Mouse (Mus musculus): Measurements from ENCODE around the gene Plcb4.
"Not testable (repeated sequence)": the region's sequence is repeated elsewhere in the genome, so short reads cannot be mapped to it uniquely, and the experiment has no call there.

The Plcb4 gene

GRCm38 (mm10) chr2:135717232-135718134, 58.7 kb downstream of the Plcb4 start:
- in situ Hi-C loops (cut with MseI, MboI): no loop called here

GRCm38 (mm10) chr2:135722109-135722508, 63.3 kb downstream of the Plcb4 start:
- in situ Hi-C loops (cut with MseI, MboI): no loop called here

GRCm38 (mm10) chr2:135723387-135723786, 64.6 kb downstream of the Plcb4 start:
- in situ Hi-C loops (cut with MseI, MboI): no loop called here

GRCm38 (mm10) chr2:135724489-135724888, 65.7 kb downstream of the Plcb4 start:
- in situ Hi-C loops (cut with MseI, MboI): no loop called here

GRCm38 (mm10) chr2:135725362-135725761, 66.6 kb downstream of the Plcb4 start:
- in situ Hi-C loops (cut with MseI, MboI): no loop called here

- in situ Hi-C loops (cut with MseI, MboI): no loop called here
These were observed 68.3 kb downstream of the Plcb4 start for GRCm38 (mm10) chr2:135727088-135727487.

- in situ Hi-C loops (cut with MseI, MboI): no loop called here
These were observed 69.1 kb downstream of the Plcb4 start for GRCm38 (mm10) chr2:135727925-135728324.

GRCm38 (mm10) chr2:135731591-135731990, 72.8 kb downstream of the Plcb4 start:
- in situ Hi-C loops (cut with MseI, MboI): no loop called here

GRCm38 (mm10) chr2:135732651-135733050, 73.8 kb downstream of the Plcb4 start:
- in situ Hi-C loops (cut with MseI, MboI): no loop called here

GRCm38 (mm10) chr2:135733926-135734510, 75.2 kb downstream of the Plcb4 start:
- in situ Hi-C loops (cut with MseI, MboI): no loop called here

- in situ Hi-C loops (cut with MseI, MboI): no loop called here
These were observed 78.7 kb downstream of the Plcb4 start for GRCm38 (mm10) chr2:135737506-135737905.

- in situ Hi-C loops (cut with MseI, MboI): not testable (repeated sequence)
These were observed 79.4 kb downstream of the Plcb4 start for GRCm38 (mm10) chr2:135738022-135738780.

GRCm38 (mm10) chr2:135738950-135739349, 80.1 kb downstream of the Plcb4 start:
- in situ Hi-C loops (cut with MseI, MboI): no loop called here

- in situ Hi-C loops (cut with MseI, MboI): no loop called here
These were observed 84.3 kb downstream of the Plcb4 start for GRCm38 (mm10) chr2:135742954-135743700.

- in situ Hi-C loops (cut with MseI, MboI): no loop called here
These were observed 85.9 kb downstream of the Plcb4 start for GRCm38 (mm10) chr2:135744711-135745110.

- in situ Hi-C loops (cut with MseI, MboI): no loop called here
These were observed 86.3 kb downstream of the Plcb4 start for GRCm38 (mm10) chr2:135745126-135745525.

- in situ Hi-C loops (cut with MseI, MboI): no loop called here
These were observed 89.6 kb downstream of the Plcb4 start for GRCm38 (mm10) chr2:135748441-135748840.

GRCm38 (mm10) chr2:135749606-135750005, 90.8 kb downstream of the Plcb4 start:
- in situ Hi-C loops (cut with MseI, MboI): no loop called here

GRCm38 (mm10) chr2:135750748-135751147, 91.9 kb downstream of the Plcb4 start:
- in situ Hi-C loops (cut with MseI, MboI): no loop called here

- in situ Hi-C loops (cut with MseI, MboI): no loop called here
These were observed 97.0 kb downstream of the Plcb4 start for GRCm38 (mm10) chr2:135755792-135756191.

GRCm38 (mm10) chr2:135757478-135757877, 98.7 kb downstream of the Plcb4 start:
- in situ Hi-C loops (cut with MseI, MboI): no loop called here

Data from mouse trophoblast stem cell (cell line).